Mouse (Mus musculus) forebrain, embryonic 15.5 days (tissue): ENCODE results near the gene Inhbc. TPM values are rescaled to one million over a fixed set of nuclear protein-coding genes. Genes with fewer than 3 reads are reported as not detected.
A peak's percentile ranks its signal among the peaks of the same experiment; 100 is the strongest.
"Not testable (repeated sequence)": the region's sequence is repeated elsewhere in the genome, so short reads cannot be mapped to it uniquely, and the experiment has no call there.

Source experiments
- ATAC-seq: fragments of 200-750 bp; cut with Nextera tagmentation; replicated peaks from 2 replicates; pipeline ENCODE4 v1.8.0; 2017; ENCODE audit warnings: mild to moderate bottlenecking, moderate TSS enrichment, moderate library complexity
- H3K27ac ChIP-seq: fragments of 300-500 bp; sonication (generic); replicated peaks from 2 replicates; pipeline ENCODE4 v1.5.1; 2015; ENCODE audit warnings: mild to moderate bottlenecking, inconsistent platforms
- H3K27me3 ChIP-seq: fragments of 300-500 bp; sonication (generic); 2 replicates; pipeline ENCODE4 v1.6.1; 2015; ENCODE audit warnings: inconsistent platforms
- H3K36me3 ChIP-seq: fragments of 300-500 bp; sonication (generic); 2 replicates; pipeline ENCODE4 v1.6.1; 2015; ENCODE audit warnings: mild to moderate bottlenecking, inconsistent platforms
- H3K4me1 ChIP-seq: fragments of 300-500 bp; sonication (generic); 2 replicates; pipeline ENCODE4 v1.6.1; 2015; ENCODE audit warnings: inconsistent platforms
- H3K4me2 ChIP-seq: fragments of 300-500 bp; sonication (generic); replicated peaks from 2 replicates; pipeline ENCODE4 v1.6.1; 2015; ENCODE audit warnings: mild to moderate bottlenecking, inconsistent platforms
- H3K4me3 ChIP-seq: fragments of 300-500 bp; sonication (generic); 2 replicates; pipeline ENCODE4 v1.5.1; 2015; ENCODE audit warnings: mild to moderate bottlenecking, inconsistent platforms
- H3K9ac ChIP-seq: fragments of 300-500 bp; sonication (generic); replicated peaks from 2 replicates; pipeline ENCODE4 v1.6.1; 2015; ENCODE audit warnings: mild to moderate bottlenecking, inconsistent platforms
- H3K9me3 ChIP-seq: fragments of 300-500 bp; sonication (generic); 2 replicates; pipeline ENCODE4 v1.6.1; 2016; ENCODE audit warnings: inconsistent platforms
- WGBS: fragments of 180-500 bp; shearing (Covaris S2); methylation state at CpG from one replicate; pipeline ENCODE4 v1.1.7; 2015; ENCODE audit warnings: mixed read lengths; 5-methylcytosine and 5-hydroxymethylcytosine counted together
- polyA plus RNA-seq: library from polyadenylated mRNA; unstranded; fragments of >200 nt; fragmentation: Nextera tagmentation; extraction: Ambion mirVana; gene quantifications from 2 replicates; pipeline ENCODE4 v1.2.1, GENCODE M21; 2015

Gene Inhbc
- polyA plus RNA-seq, 1 experiment from 2014 or later = not detected

DNA sequence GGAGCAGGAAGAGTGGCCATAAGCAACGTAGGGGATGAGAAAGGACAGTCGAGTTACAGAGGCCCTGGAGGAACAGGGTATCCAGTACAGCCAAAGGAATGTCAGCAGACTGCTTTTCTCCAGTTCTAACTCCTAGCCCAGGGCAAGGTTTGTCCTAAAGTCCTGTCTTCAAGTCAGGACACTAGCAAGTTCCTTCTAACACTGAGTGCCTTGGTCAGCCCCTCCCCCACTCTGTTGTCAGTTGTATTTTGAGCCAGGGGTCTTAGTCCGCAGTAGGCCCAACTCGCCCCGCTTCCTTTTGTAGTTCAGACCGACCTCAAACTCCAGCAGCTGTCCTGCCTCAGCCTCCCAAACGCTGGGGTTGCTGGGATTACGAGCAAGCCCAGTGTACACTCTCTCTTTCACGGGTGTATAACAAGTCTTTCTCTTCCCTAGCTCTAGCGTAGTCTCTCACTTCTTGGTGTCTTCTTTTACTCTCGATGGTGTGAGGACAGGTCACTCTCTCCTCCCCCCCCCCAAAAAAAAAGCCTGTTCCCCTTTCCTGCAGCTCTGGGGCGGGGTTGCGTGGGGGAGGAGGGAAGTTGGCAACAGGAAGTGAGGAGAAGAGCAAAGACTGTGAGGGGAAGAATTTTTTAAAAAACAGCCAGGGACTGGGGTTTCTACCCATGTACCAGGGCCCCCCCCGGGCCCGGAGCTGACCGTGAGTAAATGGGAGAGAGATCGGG, 46.9 kb downstream of the Inhbc start:
- H3K27ac ChIP-seq = no peak overlapping the region
- H3K27me3 ChIP-seq = peaks cover 45% of the 10 kb centered on the region
- 82% methylated on average over 17 of the region's 17 CpGs for WGBS

GRCm38 (mm10) chr10:127322669-127323068, 47.6 kb downstream of the Inhbc start:
- no peaks in the 10 kb centered on the region for H3K9me3 ChIP-seq
- ATAC-seq = no peak
- no peak overlapping the region for H3K9ac ChIP-seq
- WGBS = 87% methylated on average over 4 of the region's 4 CpGs
- H3K36me3 ChIP-seq = no peaks in the 10 kb centered on the region
- H3K4me3 ChIP-seq = no peak overlapping the region
- H3K4me2 ChIP-seq = no peak overlapping the region
- no peak overlapping the region for H3K27ac ChIP-seq
- H3K27me3 ChIP-seq = peaks cover 40% of the 10 kb centered on the region
- H3K4me1 ChIP-seq = peaks cover 13% of the 10 kb centered on the region

More for the DNA sequence above, 46.9 kb downstream of the Inhbc start:
- H3K4me1 ChIP-seq = peaks cover 13% of the 10 kb centered on the region
- H3K9me3 ChIP-seq = no peaks in the 10 kb centered on the region
- H3K4me2 ChIP-seq = no peak overlapping the region
- H3K4me3 ChIP-seq = no peak overlapping the region
- ATAC-seq = no peak
- no peaks in the 10 kb centered on the region for H3K36me3 ChIP-seq
- H3K9ac ChIP-seq = no peak overlapping the region

DNA sequence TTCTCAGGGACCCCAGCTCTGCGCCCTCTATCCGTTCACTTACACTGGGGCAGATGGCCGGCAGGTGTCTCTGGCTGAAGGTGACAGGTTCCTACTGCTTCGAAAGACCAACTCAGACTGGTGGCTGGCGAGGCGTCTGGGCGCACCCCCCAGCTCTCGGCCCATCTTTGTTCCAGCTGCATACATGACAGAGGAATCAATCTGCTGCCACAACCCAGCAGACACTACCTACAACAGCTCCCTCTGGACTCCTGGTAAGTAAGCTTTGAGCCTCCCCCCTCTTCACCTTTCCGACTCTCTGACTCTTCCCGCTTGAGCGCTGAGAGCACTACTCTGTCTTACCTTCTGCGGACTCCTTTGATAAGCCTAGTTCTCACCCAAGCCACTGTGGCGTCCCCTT, 48.1 kb downstream of the Inhbc start:
- no peak overlapping the region for H3K4me2 ChIP-seq
- WGBS = 71% methylated on average over 13 of the region's 13 CpGs
- H3K9ac ChIP-seq = no peak overlapping the region
- no peak overlapping the region for H3K4me3 ChIP-seq
- no peak for ATAC-seq
- H3K36me3 ChIP-seq = no peaks in the 10 kb centered on the region
- peaks cover 13% of the 10 kb centered on the region for H3K4me1 ChIP-seq
- peaks cover 35% of the 10 kb centered on the region for H3K27me3 ChIP-seq
- no peaks in the 10 kb centered on the region for H3K9me3 ChIP-seq
- H3K27ac ChIP-seq = no peak overlapping the region

DNA sequence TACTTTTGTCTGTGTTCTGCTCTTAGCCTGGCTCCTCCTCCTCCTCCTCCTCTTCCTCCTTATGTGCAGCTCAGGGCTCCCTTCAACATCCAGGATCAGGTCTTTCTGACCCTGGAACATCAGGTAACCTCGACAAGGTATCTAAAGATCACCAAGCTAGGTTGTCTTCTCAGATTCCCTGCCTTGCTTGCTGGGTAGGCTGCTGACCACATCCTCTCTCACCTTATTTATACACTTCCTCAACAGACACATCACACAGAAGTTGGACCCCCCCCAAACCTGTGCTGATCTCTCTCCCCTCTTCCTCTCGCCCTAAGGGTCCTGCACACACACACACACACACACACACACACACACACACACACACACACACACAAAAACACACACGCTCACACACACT, 48.6 kb downstream of the Inhbc start, which contains the start of gene Arhgap9:
Arhgap9 (plus strand) TSS at position 344 of the 400 bp plus-strand sequence.
- whole genome bisulfite sequencing = 62% methylated on average over 3 of the region's 3 CpGs
- H3K27ac ChIP-seq = no peak within 1 kb of the TSS
- H3K4me3 ChIP-seq = no peak within 1 kb of the TSS
- no peaks in the 10 kb centered on the region for H3K9me3 ChIP-seq
- H3K9ac ChIP-seq = no peak within 1 kb of the TSS
- H3K27me3 ChIP-seq = peaks cover 31% of the 10 kb centered on the region
- no peaks in the 10 kb centered on the region for H3K36me3 ChIP-seq
- ATAC-seq = no peak
- no peak within 1 kb of the TSS for H3K4me2 ChIP-seq
- peaks cover 9% of the 10 kb centered on the region for H3K4me1 ChIP-seq

GRCm38 (mm10) chr10:127319969-127320368, 50.3 kb downstream of the Inhbc start:
- Histone ChIP-seq H3K4me3 (no peak overlapping the region), H3K4me1 (no peaks in the 10 kb centered on the region), H3K27me3 (peaks cover 14% of the 10 kb centered on the region), H3K36me3 (no peaks in the 10 kb centered on the region), H3K27ac (no peak overlapping the region), H3K9me3 (no peaks in the 10 kb centered on the region), H3K4me2 (no peak overlapping the region), H3K9ac (no peak overlapping the region)
- WGBS = 82% methylated on average over 7 of the region's 7 CpGs
- no peak for ATAC-seq

GRCm38 (mm10) chr10:127318009-127318408, 52.2 kb downstream of the Inhbc start:
- no peaks in the 10 kb centered on the region for H3K4me1 ChIP-seq
- no peaks in the 10 kb centered on the region; the same call in 1 of the 2 replicates for H3K27me3 ChIP-seq
- no peak overlapping the region for H3K9ac ChIP-seq
- H3K36me3 ChIP-seq = no peaks in the 10 kb centered on the region
- H3K9me3 ChIP-seq = no peaks in the 10 kb centered on the region
- 47% methylated on average over 4 of the region's 4 CpGs for WGBS
- ATAC-seq = no peak
- no peak overlapping the region for H3K4me2 ChIP-seq
- H3K27ac ChIP-seq = no peak overlapping the region
- H3K4me3 ChIP-seq = no peak overlapping the region

GRCm38 (mm10) chr10:127317277-127317676, 53.0 kb downstream of the Inhbc start:
- H3K4me1 ChIP-seq = no peaks in the 10 kb centered on the region
- no peaks in the 10 kb centered on the region for H3K27me3 ChIP-seq
- no peak overlapping the region for H3K9ac ChIP-seq
- H3K36me3 ChIP-seq = no peaks in the 10 kb centered on the region
- no peaks in the 10 kb centered on the region for H3K9me3 ChIP-seq
- WGBS = 76% methylated on average over 2 of the region's 2 CpGs
- no peak for ATAC-seq
- no peak overlapping the region for H3K27ac ChIP-seq
- H3K4me2 ChIP-seq = no peak overlapping the region
- H3K4me3 ChIP-seq = no peak overlapping the region

DNA sequence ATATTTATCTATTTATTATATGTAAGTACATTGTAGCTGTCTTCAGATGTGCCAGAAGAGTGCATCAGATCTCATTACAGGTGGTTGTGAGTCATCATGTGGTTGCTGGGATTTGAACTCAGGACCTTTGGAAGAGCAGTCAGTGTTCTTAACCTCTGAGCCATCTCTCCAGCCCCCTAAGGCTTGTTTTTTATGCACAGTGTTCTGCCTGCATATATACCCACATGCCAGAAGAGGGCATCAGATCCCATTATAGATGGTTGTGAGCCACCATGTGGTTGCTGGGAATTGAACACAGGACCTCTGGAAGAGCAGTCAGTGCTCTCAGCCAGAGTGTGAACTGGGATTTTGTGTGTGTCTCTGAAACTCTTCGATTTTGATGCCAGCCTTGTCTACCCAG, 55.3 kb downstream of the Inhbc start:
- H3K4me1 ChIP-seq = peaks cover 12% of the 10 kb centered on the region
- not testable (repeated sequence) for H3K4me3 ChIP-seq, H3K27ac ChIP-seq, H3K9ac ChIP-seq, H3K27me3 ChIP-seq, H3K4me2 ChIP-seq, H3K9me3 ChIP-seq, ATAC-seq, H3K36me3 ChIP-seq
- 62% methylated on average over 1 of the region's 1 CpGs for WGBS

DNA sequence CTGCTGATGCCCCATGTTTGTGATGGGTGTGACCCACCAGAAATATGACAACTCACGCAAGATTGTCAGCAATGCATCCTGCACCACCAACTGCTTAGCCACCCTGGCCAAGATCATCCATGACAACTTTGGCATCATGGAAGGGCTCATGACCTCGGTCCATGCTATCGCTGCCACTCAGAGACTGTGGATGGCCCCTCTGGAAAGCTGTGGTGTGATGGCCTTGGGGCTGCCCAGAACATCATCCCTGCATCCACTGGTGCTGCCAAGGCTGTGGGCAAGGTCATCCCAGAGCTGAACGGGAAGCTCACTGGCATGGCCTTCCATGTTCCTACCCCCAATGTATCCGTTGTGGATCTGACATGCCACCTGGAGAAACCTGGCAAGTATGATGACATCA, 56.7 kb downstream of the Inhbc start:
- H3K4me2 ChIP-seq, ATAC-seq, H3K27me3 ChIP-seq, H3K9ac ChIP-seq, H3K4me3 ChIP-seq, H3K36me3 ChIP-seq, H3K27ac ChIP-seq, H3K9me3 ChIP-seq: not testable (repeated sequence)
- 90% methylated on average over 5 of the region's 5 CpGs for WGBS
- peaks cover 13% of the 10 kb centered on the region for H3K4me1 ChIP-seq

GRCm38 (mm10) chr10:127312858-127313257, 57.4 kb downstream of the Inhbc start:
- H3K4me1 ChIP-seq = peaks cover 13% of the 10 kb centered on the region
- H3K27me3 ChIP-seq = no peaks in the 10 kb centered on the region
- no peak overlapping the region for H3K27ac ChIP-seq
- H3K4me2 ChIP-seq = no peak overlapping the region
- no peak overlapping the region for H3K9ac ChIP-seq
- 78% methylated on average over 4 of the region's 4 CpGs for WGBS
- H3K4me3 ChIP-seq = no peak overlapping the region
- ATAC-seq = no peak
- H3K36me3 ChIP-seq = peaks cover 12% of the 10 kb centered on the region
- H3K9me3 ChIP-seq = no peaks in the 10 kb centered on the region

DNA sequence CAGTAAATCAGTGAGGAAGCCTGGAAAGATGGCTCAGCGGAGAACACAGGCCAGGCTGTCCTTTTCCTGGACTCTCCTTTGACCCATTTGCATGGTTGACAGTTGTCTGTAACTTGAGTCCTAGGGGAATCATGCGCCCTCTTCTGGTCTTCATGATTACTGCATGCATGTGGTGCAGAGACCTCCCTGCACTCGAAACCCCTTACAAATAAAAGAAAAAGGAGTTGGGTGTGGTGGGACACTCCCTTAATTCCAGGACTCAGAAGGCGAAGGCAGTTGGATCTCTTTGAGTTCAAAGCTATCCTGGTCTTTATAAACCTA, 57.9 kb downstream of the Inhbc start:
- peak overlapping the region; percentile 63 for H3K4me2 ChIP-seq
- peak overlapping the region; percentile 73 for H3K9ac ChIP-seq
- peaks cover 17% of the 10 kb centered on the region for H3K36me3 ChIP-seq
- WGBS = 1% methylated on average over 4 of the region's 4 CpGs
- peaks cover 13% of the 10 kb centered on the region for H3K4me1 ChIP-seq
- ATAC-seq = peak; percentile 41
- no peaks in the 10 kb centered on the region for H3K9me3 ChIP-seq
- H3K27me3 ChIP-seq = no peaks in the 10 kb centered on the region
- H3K4me3 ChIP-seq = peak overlapping the region; percentile 71
- peak overlapping the region; percentile 79 for H3K27ac ChIP-seq

GRCm38 (mm10) chr10:127311476-127312355, 58.5 kb downstream of the Inhbc start, which contains the start of gene Mars:
Gene Mars (minus strand): TSS chr10:127311786.
- ATAC-seq = peak; percentile 99
- H3K27ac ChIP-seq = peak within 1 kb of the TSS; percentile 79
- peaks cover 20% of the 10 kb centered on the region for H3K36me3 ChIP-seq
- peak within 1 kb of the TSS; percentile 71 for H3K4me3 ChIP-seq
- no peaks in the 10 kb centered on the region for H3K27me3 ChIP-seq
- H3K9me3 ChIP-seq = no peaks in the 10 kb centered on the region
- peak within 1 kb of the TSS; percentile 73 for H3K9ac ChIP-seq
- under 1% methylated on average over 65 of the region's 65 CpGs for WGBS
- H3K4me1 ChIP-seq = peaks cover 13% of the 10 kb centered on the region
- H3K4me2 ChIP-seq = peak within 1 kb of the TSS; percentile 63
